Mouse (Mus musculus) embryonic fibroblast, embryonic 13.5 days (primary cell): ENCODE measurements around the gene Jagn1. TPM values are rescaled to one million over a fixed set of nuclear protein-coding genes. Genes with fewer than 3 reads are reported as not detected.

Source experiments
- H3K27ac ChIP-seq: 2 replicates; pipeline ENCODE4 v1.5.1; 2012; ENCODE audit warnings: low read length, control low read depth, inconsistent platforms; ENCODE audit not compliant: insufficient read depth
- H3K4me1 ChIP-seq: 2 replicates; pipeline ENCODE4 v1.6.1; 2011; ENCODE audit warnings: low read length; ENCODE audit not compliant: control insufficient read depth, insufficient read depth
- H3K4me3 ChIP-seq: 2 replicates; pipeline ENCODE4 v1.5.1; 2011; ENCODE audit warnings: mild to moderate bottlenecking, control low read depth, low read length; ENCODE audit not compliant: insufficient read depth
- CTCF ChIP-seq: IDR thresholded peaks from 2 replicates; pipeline ENCODE4 v1.5.1; 2011; ENCODE audit warnings: mild to moderate bottlenecking, control low read depth, low read length, moderate library complexity, borderline replicate concordance; ENCODE audit not compliant: insufficient read depth
- POLR2A ChIP-seq: IDR thresholded peaks from 2 replicates; pipeline ENCODE4 v1.6.1; 2011; ENCODE audit warnings: low read depth, mild to moderate bottlenecking, control low read depth, low read length, moderate library complexity
- polyA plus RNA-seq: library from polyadenylated mRNA; stranded (reverse); fragments of >200 nt; gene quantifications from 2 replicates; pipeline ENCODE4 v1.2.4, GENCODE M21; 2011; ENCODE audit warnings: low read depth; ENCODE audit not compliant: missing spikeins, insufficient read length

Gene Jagn1
- polyA plus RNA-seq, 1 experiment: 48.6 TPM

DNA sequence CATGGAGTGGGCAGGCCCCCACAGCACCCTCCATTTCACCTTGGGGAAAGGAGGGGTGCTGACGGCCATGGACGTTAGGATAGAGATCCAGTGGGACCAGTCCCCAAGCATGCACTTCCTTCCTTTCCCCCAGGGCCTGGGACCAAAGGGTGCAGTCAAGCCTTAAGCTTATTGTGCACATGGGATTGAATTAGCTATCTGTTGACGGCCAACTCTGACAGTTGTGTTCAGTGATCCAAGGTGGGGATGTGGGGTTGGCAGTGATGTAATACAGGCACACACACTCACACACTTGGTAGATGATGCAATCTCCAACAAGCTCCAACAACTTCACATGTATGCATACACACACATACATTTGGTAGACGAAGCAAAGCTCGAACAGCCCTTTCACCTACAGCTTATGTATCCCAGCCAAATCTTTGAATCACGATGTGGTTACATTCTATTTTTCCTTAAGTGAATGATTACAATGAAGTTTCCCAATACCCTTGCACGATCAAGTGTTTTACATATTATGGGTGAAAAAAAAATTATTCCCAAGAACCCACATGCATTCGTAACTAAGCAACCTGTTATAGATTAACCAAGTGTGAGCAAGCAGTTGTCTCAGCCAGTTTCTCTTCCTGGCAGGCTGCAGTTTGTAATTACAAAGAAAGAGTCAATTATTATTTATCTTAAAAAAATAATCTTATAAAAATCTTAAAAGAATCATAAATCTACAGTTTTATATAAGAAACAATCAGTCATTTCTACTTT, 2.0 kb downstream of the Jagn1 start:
- H3K4me3 ChIP-seq: no peak overlapping the region
- H3K27ac ChIP-seq: no peak overlapping the region
- no peak for TF ChIP-seq POLR2A
- TF ChIP-seq CTCF: no peak
- no peaks in the 10 kb centered on the region for H3K4me1 ChIP-seq

GRCm38 (mm10) chr6:113447639-113448038, 5.3 kb downstream of the Jagn1 start:
- Histone ChIP-seq H3K4me1 (peaks cover 3% of the 10 kb centered on the region; the same call in 1 of the 2 replicates), H3K27ac (no peak overlapping the region), H3K4me3 (no peak overlapping the region)
- TF ChIP-seq POLR2A (no peak), CTCF (no peak)

- TF ChIP-seq CTCF: no peak
- TF ChIP-seq POLR2A: no peak
- no peak overlapping the region for H3K27ac ChIP-seq
- no peak overlapping the region for H3K4me3 ChIP-seq
- peaks cover 3% of the 10 kb centered on the region; the same call in 1 of the 2 replicates for H3K4me1 ChIP-seq
These were observed 9.5 kb downstream of the Jagn1 start for GRCm38 (mm10) chr6:113451839-113452238.

- Histone ChIP-seq H3K4me1 (peaks cover 3% of the 10 kb centered on the region; the same call in 1 of the 2 replicates), H3K4me3 (no peak overlapping the region), H3K27ac (no peak overlapping the region)
- TF ChIP-seq POLR2A (no peak), CTCF (no peak)
These were observed 12.6 kb downstream of the Jagn1 start for GRCm38 (mm10) chr6:113455007-113455406.

DNA sequence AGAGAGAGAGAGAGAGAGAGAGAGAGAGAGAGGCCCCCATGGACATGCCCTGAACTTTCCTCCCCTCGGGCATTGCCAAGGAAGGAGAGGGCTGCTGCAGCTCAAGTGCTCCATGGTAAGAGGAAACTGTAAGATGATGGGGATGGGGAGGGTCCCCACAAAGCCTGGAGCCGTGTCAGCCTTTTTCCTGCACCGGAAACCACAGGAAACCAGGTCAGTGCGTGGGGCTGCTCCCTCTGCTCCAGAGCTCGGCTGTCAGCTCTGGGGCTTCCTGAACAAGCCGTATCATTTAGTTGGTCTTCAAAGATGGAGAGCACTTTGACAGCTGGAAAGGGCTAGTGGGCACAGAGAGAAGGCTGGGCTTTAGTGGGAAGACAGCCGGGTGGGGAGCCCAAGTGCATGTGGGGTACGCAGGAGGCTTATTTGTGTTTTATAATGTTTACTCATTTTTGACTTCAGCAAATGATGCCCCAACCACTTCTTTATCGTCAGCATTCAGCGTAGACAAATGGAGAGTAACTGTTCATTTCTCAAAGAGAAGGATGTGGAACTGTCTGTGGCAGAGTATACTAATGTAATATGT, 15.7 kb downstream of the Jagn1 start, which contains the start of gene Il17re:
Il17re (plus strand) TSS at position 533 of the 583 bp plus-strand sequence.
- H3K27ac ChIP-seq: no peak within 1 kb of the TSS
- H3K4me3 ChIP-seq: no peak within 1 kb of the TSS
- no peaks in the 10 kb centered on the region for H3K4me1 ChIP-seq
- TF ChIP-seq CTCF: no peak

DNA sequence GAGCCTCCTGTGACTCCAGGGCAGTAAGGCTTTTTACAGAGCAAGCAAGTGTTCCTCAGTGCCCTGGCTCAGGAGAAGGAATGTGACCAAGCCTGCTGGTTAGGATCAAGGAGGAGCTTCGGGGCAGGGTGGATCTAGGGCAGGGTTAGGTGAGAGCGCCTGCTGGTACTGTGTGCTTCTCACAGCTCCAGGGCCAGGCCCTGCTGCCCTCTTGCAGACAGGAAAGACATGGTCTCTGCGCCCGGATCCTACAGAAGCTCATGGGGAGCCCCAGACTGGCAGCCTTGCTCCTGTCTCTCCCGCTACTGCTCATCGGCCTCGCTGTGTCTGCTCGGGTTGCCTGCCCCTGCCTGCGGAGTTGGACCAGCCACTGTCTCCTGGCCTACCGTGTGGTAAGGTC, 16.3 kb downstream of the Jagn1 start:
- Histone ChIP-seq H3K4me1 (no peaks in the 10 kb centered on the region), H3K4me3 (no peak overlapping the region)

DNA sequence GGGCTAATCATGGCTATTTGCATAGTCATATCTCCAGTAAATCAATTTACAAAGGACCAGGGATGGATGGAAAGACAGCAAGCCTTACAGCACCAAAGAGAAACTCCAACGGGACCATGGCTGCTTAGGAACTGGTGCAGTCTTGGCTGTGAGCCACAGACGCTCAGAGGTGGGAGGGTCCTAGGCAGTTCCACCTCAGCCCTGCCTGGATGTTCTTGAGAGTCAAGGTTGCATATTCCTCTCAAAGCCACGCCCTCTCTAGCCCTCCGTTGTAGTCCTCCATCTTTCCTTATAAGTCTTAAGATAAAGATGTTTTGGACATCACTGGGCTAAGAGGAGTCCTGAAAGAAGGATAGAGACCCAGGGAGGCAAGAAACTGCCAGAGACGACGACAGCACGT, 21.7 kb downstream of the Jagn1 start:
- Histone ChIP-seq H3K27ac (no peak overlapping the region), H3K4me1 (no peaks in the 10 kb centered on the region), H3K4me3 (no peak overlapping the region)
- no peak for TF ChIP-seq POLR2A
- no peak for TF ChIP-seq CTCF

More for the DNA sequence above, 16.3 kb downstream of the Jagn1 start:
- no peak overlapping the region for H3K27ac ChIP-seq
- TF ChIP-seq POLR2A: no peak
- no peak for TF ChIP-seq CTCF

DNA sequence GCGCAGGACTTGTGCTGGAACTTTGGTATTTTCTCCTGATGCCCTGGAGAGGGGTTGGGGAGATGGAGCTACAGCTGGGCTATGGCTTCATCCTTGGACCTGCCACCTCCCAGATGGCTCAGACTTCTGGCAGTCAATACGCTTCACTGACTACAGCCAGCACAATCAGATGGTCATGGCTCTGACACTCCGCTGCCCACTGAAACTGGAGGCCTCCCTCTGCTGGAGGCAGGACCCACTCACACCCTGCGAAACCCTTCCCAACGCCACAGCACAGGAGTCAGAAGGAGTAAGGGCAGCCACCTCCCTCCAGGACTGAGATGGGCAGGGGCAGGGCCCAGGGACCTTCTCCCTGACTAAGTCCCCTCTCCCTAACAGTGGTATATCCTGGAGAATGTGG, 23.2 kb downstream of the Jagn1 start:
- H3K27ac ChIP-seq: no peak overlapping the region

GRCm38 (mm10) chr6:113468512-113468911, 26.1 kb downstream of the Jagn1 start:
- H3K27ac ChIP-seq: no peak overlapping the region
- TF ChIP-seq CTCF: no peak
- no peak for TF ChIP-seq POLR2A
- H3K4me3 ChIP-seq: no peak overlapping the region
- H3K4me1 ChIP-seq: 0 out of 2 replicates have a peak, but pooled peaks cover 2% of the 10 kb centered on the region

More for the DNA sequence above, 23.2 kb downstream of the Jagn1 start:
- Histone ChIP-seq H3K4me1 (no peaks in the 10 kb centered on the region), H3K4me3 (no peak overlapping the region)
- peak; percentile 47; the same call in 1 of the 2 replicates for TF ChIP-seq CTCF
- no peak for TF ChIP-seq POLR2A

DNA sequence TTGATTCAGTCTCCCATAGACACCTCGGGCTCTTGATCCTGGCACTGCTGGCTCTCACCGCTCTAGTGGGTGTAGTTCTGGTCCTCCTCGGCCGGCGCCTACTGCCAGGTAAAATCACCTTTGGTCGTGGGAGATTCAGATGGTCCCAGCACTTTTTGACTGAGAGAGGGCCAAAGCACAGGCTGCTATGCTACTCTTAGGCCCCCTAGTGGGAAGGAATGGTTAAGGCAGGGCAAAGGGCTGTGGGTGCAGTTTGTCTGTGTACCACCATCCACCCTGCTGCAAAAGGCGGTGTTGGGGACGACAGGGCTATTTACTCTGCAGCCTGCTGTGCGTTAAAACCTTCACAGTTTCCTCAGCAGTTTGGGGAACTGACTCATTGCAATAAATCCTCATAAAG, 26.7 kb downstream of the Jagn1 start:
- no peak overlapping the region for H3K27ac ChIP-seq
- TF ChIP-seq POLR2A: no peak
- TF ChIP-seq CTCF: peak; percentile 68; the same call in 1 of the 2 replicates
- 0 out of 2 replicates have a peak, but pooled peaks cover 2% of the 10 kb centered on the region for H3K4me1 ChIP-seq
- no peak overlapping the region for H3K4me3 ChIP-seq
